Mouse (Mus musculus) heart, postnatal 0 days (tissue): Measurements from ENCODE around the gene Asic2. TPM values are rescaled to one million over a fixed set of nuclear protein-coding genes. Genes with fewer than 3 reads are reported as not detected.

Experiments used
- ATAC-seq: fragments of 200-750 bp; cut with Nextera tagmentation; 2 replicates; pipeline ENCODE4 v1.8.0; 2017; ENCODE audit warnings: low read depth, moderate number of reproducible peaks, moderate library complexity; ENCODE audit not compliant: insufficient read depth
- DNase-seq: peaks from one replicate; pipeline ENCODE4 v3.0.0-alpha.2; 2016; ENCODE audit warnings: low spot score
- H3K27ac ChIP-seq: fragments of 300-500 bp; sonication (generic); 2 replicates; pipeline ENCODE4 v1.5.1; 2014; ENCODE audit warnings: low read depth, mild to moderate bottlenecking
- H3K27me3 ChIP-seq: fragments of 300-500 bp; sonication (generic); 2 replicates; pipeline ENCODE4 v1.6.1; 2014; ENCODE audit warnings: low read length, mixed read lengths; ENCODE audit not compliant: control insufficient read depth, insufficient read depth
- H3K36me3 ChIP-seq: fragments of 300-500 bp; sonication (generic); replicated peaks from 2 replicates; pipeline ENCODE4 v1.6.1; 2014; ENCODE audit warnings: low read length, mixed read lengths; ENCODE audit not compliant: control insufficient read depth, insufficient read depth
- H3K4me1 ChIP-seq: fragments of 300-500 bp; sonication (generic); 2 replicates; pipeline ENCODE4 v1.6.1; 2014; ENCODE audit warnings: antibody characterized with exemption; ENCODE audit not compliant: control insufficient read depth, insufficient read depth
- H3K4me2 ChIP-seq: fragments of 300-500 bp; sonication (generic); 2 replicates; pipeline ENCODE4 v1.6.1; 2014; ENCODE audit warnings: low read depth, mild to moderate bottlenecking, low read length, moderate library complexity
- H3K4me3 ChIP-seq: fragments of 300-500 bp; sonication (generic); 2 replicates; pipeline ENCODE4 v1.5.1; 2014; ENCODE audit warnings: low read depth, low read length
- H3K9ac ChIP-seq: fragments of 300-500 bp; sonication (generic); replicated peaks from 2 replicates; pipeline ENCODE4 v1.6.1; 2014; ENCODE audit warnings: low read depth, low read length, mixed read lengths
- H3K9me3 ChIP-seq: fragments of 300-500 bp; sonication (generic); replicated peaks from 2 replicates; pipeline ENCODE4 v1.6.1; 2016; ENCODE audit warnings: low read length; ENCODE audit not compliant: control insufficient read depth
- CTCF ChIP-seq: IDR thresholded peaks from 2 replicates; pipeline ENCODE4 v1.5.1; 2016; ENCODE audit warnings: antibody characterized with exemption, control low read depth, low read depth
- EP300 ChIP-seq: IDR thresholded peaks from 2 replicates; pipeline ENCODE4 v1.6.1; 2016; ENCODE audit warnings: antibody characterized with exemption, low read depth
- WGBS: fragments of 180-500 bp; shearing (Covaris S2); extraction: QIAGEN DNeasy Blood & Tissue Kit; methylation state at CpG from one replicate; pipeline ENCODE4 v1.1.7; 2014; 5-methylcytosine and 5-hydroxymethylcytosine counted together
- polyA plus RNA-seq: library from polyadenylated mRNA; unstranded; fragments of >200 nt; fragmentation: Nextera tagmentation; extraction: Ambion mirVana; gene quantifications from 2 replicates; pipeline ENCODE4 v1.2.1, GENCODE M21; 2015
- total RNA-seq: library from RNA; depleted of rRNA; stranded (reverse); fragments of >200 nt; gene quantifications from 2 replicates; pipeline ENCODE4 v1.2.3, GENCODE M21; 2014; ENCODE audit warnings: low replicate concordance; rRNA removed

Gene Asic2
- total and polyA plus RNA-seq, 2 experiments from 2014 or later: not detected

DNA sequence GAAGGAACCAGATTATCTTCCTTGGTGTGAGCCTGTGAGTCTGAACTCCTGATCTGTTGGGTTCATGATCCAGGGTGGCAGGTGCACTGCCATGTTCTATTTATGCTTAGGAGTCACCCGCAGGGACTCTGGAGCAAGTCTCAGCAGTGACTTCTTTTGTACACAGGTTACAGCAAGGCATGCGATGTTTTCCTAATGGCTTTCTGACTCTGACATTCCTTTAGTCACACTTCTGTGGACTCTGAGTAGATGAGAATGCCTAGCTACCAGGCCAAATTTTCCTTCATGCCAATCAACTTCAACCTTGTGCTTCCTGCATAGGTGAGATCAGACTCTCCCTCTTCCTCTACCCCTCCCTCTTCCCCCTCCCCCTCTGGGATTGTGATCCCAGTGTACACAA is 1132.9 kb downstream of the Asic2 start:
- no peaks in the 10 kb centered on the region for H3K36me3 ChIP-seq
- WGBS: 69% methylated on average over 2 of the region's 2 CpGs
- H3K27ac ChIP-seq: no peak overlapping the region
- no peak for ATAC-seq
- H3K9ac ChIP-seq: no peak overlapping the region
- no peaks in the 10 kb centered on the region for H3K9me3 ChIP-seq
- no peaks in the 10 kb centered on the region for H3K4me1 ChIP-seq
- TF ChIP-seq EP300 (no peak), CTCF (no peak)
- H3K27me3 ChIP-seq: no peaks in the 10 kb centered on the region
- DNase-seq: no peak
- H3K4me2 ChIP-seq: no peak overlapping the region
- H3K4me3 ChIP-seq: no peak overlapping the region

Other genes with a start within 250 kb of the Asic2 start
- gene 5530401A14Rik, start 107.8 kb downstream of the Asic2 start, total RNA-seq: not detected in 2 replicates
- gene 5530401A14Rik, start 107.8 kb downstream of the Asic2 start, polyA plus RNA-seq: not detected in 2 replicates
- 7.2 and 11.7 TPM in 2 replicates for gene Ccl2, start 67.1 kb upstream of the Asic2 start, total RNA-seq
- gene Ccl2, start 67.1 kb upstream of the Asic2 start, polyA plus RNA-seq: 8.0 and 11.5 TPM in 2 replicates
- gene Gm17268, start 70.1 kb upstream of the Asic2 start, total RNA-seq: not detected in 2 replicates
- gene Gm17268, start 70.1 kb upstream of the Asic2 start, polyA plus RNA-seq: not detected in 2 replicates
- gene Ccl7, start 77.3 kb upstream of the Asic2 start, total RNA-seq: 0.53 and 7.3 TPM in 2 replicates
- gene Ccl7, start 77.3 kb upstream of the Asic2 start, polyA plus RNA-seq: 2.8 and 3.2 TPM in 2 replicates
- gene Ccl11, start 89.4 kb upstream of the Asic2 start, total RNA-seq: not detected in 2 replicates
- gene Ccl11, start 89.4 kb upstream of the Asic2 start, polyA plus RNA-seq: 0.18 and 0.20 TPM in 2 replicates
- gene Ccl12, start 133.4 kb upstream of the Asic2 start, total RNA-seq: not detected in 2 replicates
- gene Ccl12, start 133.4 kb upstream of the Asic2 start, polyA plus RNA-seq: 3.2 and 5.1 TPM in 2 replicates
- not detected in 2 replicates for gene Ccl8, start 146.7 kb upstream of the Asic2 start, total RNA-seq
- not detected in 2 replicates for gene Ccl8, start 146.7 kb upstream of the Asic2 start, polyA plus RNA-seq